Mouse (Mus musculus): ENCODE data around the gene Sh2d3c. TPM values are rescaled to one million over a fixed set of nuclear protein-coding genes. Genes with fewer than 3 reads are reported as not detected.

Gene Sh2d3c
- polyA plus RNA-seq, 1 experiment from 2014 or later, result 28.6 TPM

GRCm38 (mm10) chr2:32732695-32733094 is 11.8 kb downstream of the Sh2d3c start:
- no peak overlapping the region for H3K4me3 ChIP-seq
- peaks cover 3% of the 10 kb centered on the region; the same call in 1 of the 2 replicates for H3K36me3 ChIP-seq (replicated peaks)
- H3K27me3 ChIP-seq (ENCODE audit: poor library complexity, severe bottlenecking), result peaks cover 10% of the 10 kb centered on the region; the same call in 1 of the 2 replicates
- no peaks in the 10 kb centered on the region for H3K9me3 ChIP-seq
- H3K4me1 ChIP-seq, result peaks cover 82% of the 10 kb centered on the region
- no peak overlapping the region for H3K27ac ChIP-seq
- WGBS, result 76% methylated on average over 6 of the region's 6 CpGs
- DNase-seq (ENCODE audit: extremely low spot score, low spot score), result no peak

GRCm38 (mm10) chr2:32734480-32734879 is 13.6 kb downstream of the Sh2d3c start:
- Histone ChIP-seq H3K36me3 (replicated peaks) (peaks cover 3% of the 10 kb centered on the region; the same call in 1 of the 2 replicates), H3K4me3 (no peak overlapping the region; the same call in 1 of the 2 replicates), H3K27me3 (ENCODE audit: poor library complexity, severe bottlenecking) (peaks cover 7% of the 10 kb centered on the region), H3K27ac (peak overlapping the region; percentile 54), H3K9me3 (no peaks in the 10 kb centered on the region), H3K4me1 (peaks cover 71% of the 10 kb centered on the region)
- DNase-seq (ENCODE audit: extremely low spot score, low spot score), result no peak
- 45% methylated on average over 4 of the region's 4 CpGs for WGBS

GRCm38 (mm10) chr2:32734933-32735332 is 14.1 kb downstream of the Sh2d3c start:
- 46% methylated on average over 4 of the region's 4 CpGs for WGBS
- H3K9me3 ChIP-seq, result no peaks in the 10 kb centered on the region
- H3K27me3 ChIP-seq (ENCODE audit: poor library complexity, severe bottlenecking), result peaks cover 12% of the 10 kb centered on the region
- DNase-seq (ENCODE audit: extremely low spot score, low spot score), result no peak
- H3K4me3 ChIP-seq, result no peak overlapping the region
- peak overlapping the region; percentile 54 for H3K27ac ChIP-seq
- peaks cover 3% of the 10 kb centered on the region; the same call in 1 of the 2 replicates for H3K36me3 ChIP-seq (replicated peaks)
- peaks cover 67% of the 10 kb centered on the region for H3K4me1 ChIP-seq

GRCm38 (mm10) chr2:32736306-32736829 is 15.5 kb downstream of the Sh2d3c start:
- 0 out of 2 replicates have a peak overlapping the region, but pooled peaks have one; percentile 16 for H3K27ac ChIP-seq
- 53% methylated on average over 3 of the region's 3 CpGs for WGBS
- no peak overlapping the region for H3K4me3 ChIP-seq
- H3K9me3 ChIP-seq, result no peaks in the 10 kb centered on the region
- H3K4me1 ChIP-seq, result peaks cover 61% of the 10 kb centered on the region
- DNase-seq (ENCODE audit: extremely low spot score, low spot score), result no peak
- H3K27me3 ChIP-seq (ENCODE audit: poor library complexity, severe bottlenecking), result peaks cover 26% of the 10 kb centered on the region
- H3K36me3 ChIP-seq (replicated peaks), result peaks cover 3% of the 10 kb centered on the region; the same call in 1 of the 2 replicates

GRCm38 (mm10) chr2:32737008-32737407 is 16.2 kb downstream of the Sh2d3c start:
- peaks cover 3% of the 10 kb centered on the region; the same call in 1 of the 2 replicates for H3K36me3 ChIP-seq (replicated peaks)
- no peak overlapping the region for H3K4me3 ChIP-seq
- peaks cover 32% of the 10 kb centered on the region for H3K27me3 ChIP-seq (ENCODE audit: poor library complexity, severe bottlenecking)
- H3K9me3 ChIP-seq, result no peaks in the 10 kb centered on the region
- 50% methylated on average over 6 of the region's 6 CpGs for WGBS
- no peak for DNase-seq (ENCODE audit: extremely low spot score, low spot score)
- H3K4me1 ChIP-seq, result peaks cover 61% of the 10 kb centered on the region
- H3K27ac ChIP-seq, result 0 out of 2 replicates have a peak overlapping the region, but pooled peaks have one; percentile 16

- no peaks in the 10 kb centered on the region for H3K9me3 ChIP-seq
- H3K4me3 ChIP-seq, result no peak overlapping the region
- 79% methylated on average over 4 of the region's 4 CpGs for WGBS
- H3K27me3 ChIP-seq (ENCODE audit: poor library complexity, severe bottlenecking), result peaks cover 51% of the 10 kb centered on the region
- H3K4me1 ChIP-seq, result peaks cover 59% of the 10 kb centered on the region
- DNase-seq (ENCODE audit: extremely low spot score, low spot score), result no peak
- peaks cover 9% of the 10 kb centered on the region; the same call in 1 of the 2 replicates for H3K36me3 ChIP-seq (replicated peaks)
- no peak overlapping the region for H3K27ac ChIP-seq
These were observed 18.5 kb downstream of the Sh2d3c start for GRCm38 (mm10) chr2:32739311-32739710.

GRCm38 (mm10) chr2:32740916-32741272 is 20.0 kb downstream of the Sh2d3c start, which contains the start of gene 6330409D20Rik:
Gene 6330409D20Rik, minus strand, starts transcription at chr2:32741016.
- no peak for DNase-seq (ENCODE audit: extremely low spot score, low spot score)
- peaks cover 51% of the 10 kb centered on the region for H3K27me3 ChIP-seq (ENCODE audit: poor library complexity, severe bottlenecking)
- whole genome bisulfite sequencing, result 6% methylated on average over 11 of the region's 11 CpGs
- no peaks in the 10 kb centered on the region for H3K9me3 ChIP-seq
- peaks cover 50% of the 10 kb centered on the region for H3K4me1 ChIP-seq
- peaks cover 25% of the 10 kb centered on the region for H3K36me3 ChIP-seq (replicated peaks)
- H3K4me3 ChIP-seq, result peak within 1 kb of the TSS; percentile 70
- peak within 1 kb of the TSS; percentile 85 for H3K27ac ChIP-seq

- peaks cover 31% of the 10 kb centered on the region for H3K36me3 ChIP-seq (replicated peaks)
- peak overlapping the region; percentile 70 for H3K4me3 ChIP-seq
- DNase-seq (ENCODE audit: extremely low spot score, low spot score), result peak; percentile 68
- peaks cover 46% of the 10 kb centered on the region for H3K4me1 ChIP-seq
- no peaks in the 10 kb centered on the region for H3K9me3 ChIP-seq
- H3K27me3 ChIP-seq (ENCODE audit: poor library complexity, severe bottlenecking), result peaks cover 51% of the 10 kb centered on the region
- peak overlapping the region; percentile 85 for H3K27ac ChIP-seq
- WGBS, result 2% methylated on average over 55 of the region's 58 CpGs
These were observed 20.7 kb downstream of the Sh2d3c start for GRCm38 (mm10) chr2:32741273-32742172.

GRCm38 (mm10) chr2:32742173-32742531 is 21.3 kb downstream of the Sh2d3c start:
- H3K27ac ChIP-seq, result peak overlapping the region; percentile 85
- 5% methylated on average over 18 of the region's 18 CpGs for WGBS
- peaks cover 41% of the 10 kb centered on the region for H3K4me1 ChIP-seq
- H3K36me3 ChIP-seq (replicated peaks), result peaks cover 38% of the 10 kb centered on the region
- peak overlapping the region; percentile 70 for H3K4me3 ChIP-seq
- H3K9me3 ChIP-seq, result no peaks in the 10 kb centered on the region
- H3K27me3 ChIP-seq (ENCODE audit: poor library complexity, severe bottlenecking), result peaks cover 51% of the 10 kb centered on the region
- DNase-seq (ENCODE audit: extremely low spot score, low spot score), result peak; percentile 86

GRCm38 (mm10) chr2:32744272-32744982 is 23.6 kb downstream of the Sh2d3c start:
- WGBS, result 81% methylated on average over 15 of the region's 15 CpGs

GRCm38 (mm10) chr2:32749082-32749481 is 28.2 kb downstream of the Sh2d3c start:
- H3K9me3 ChIP-seq, result no peaks in the 10 kb centered on the region
- H3K4me3 ChIP-seq, result no peak overlapping the region
- peaks cover 26% of the 10 kb centered on the region for H3K4me1 ChIP-seq
- whole genome bisulfite sequencing, result 93% methylated on average over 15 of the region's 16 CpGs
- no peak for DNase-seq (ENCODE audit: extremely low spot score, low spot score)
- peaks cover 82% of the 10 kb centered on the region for H3K36me3 ChIP-seq (replicated peaks)
- peaks cover 18% of the 10 kb centered on the region for H3K27me3 ChIP-seq (ENCODE audit: poor library complexity, severe bottlenecking)
- H3K27ac ChIP-seq, result no peak overlapping the region

More at GRCm38 (mm10) chr2:32744272-32744982, 23.6 kb downstream of the Sh2d3c start:
- no peak for DNase-seq (ENCODE audit: extremely low spot score, low spot score)
- Histone ChIP-seq H3K4me1 (peaks cover 35% of the 10 kb centered on the region), H3K9me3 (no peaks in the 10 kb centered on the region), H3K36me3 (replicated peaks) (peaks cover 55% of the 10 kb centered on the region), H3K27ac (no peak overlapping the region), H3K27me3 (ENCODE audit: poor library complexity, severe bottlenecking) (peaks cover 44% of the 10 kb centered on the region), H3K4me3 (no peak overlapping the region)

- no peak for DNase-seq (ENCODE audit: extremely low spot score, low spot score)
- Histone ChIP-seq H3K27ac (no peak overlapping the region), H3K4me1 (peaks cover 25% of the 10 kb centered on the region), H3K36me3 (replicated peaks) (peaks cover 82% of the 10 kb centered on the region), H3K27me3 (ENCODE audit: poor library complexity, severe bottlenecking) (peaks cover 18% of the 10 kb centered on the region), H3K9me3 (no peaks in the 10 kb centered on the region), H3K4me3 (peak overlapping the region; percentile 46)
- WGBS, result 79% methylated on average over 7 of the region's 7 CpGs
These were observed 29.3 kb downstream of the Sh2d3c start for GRCm38 (mm10) chr2:32750199-32750598.

All from forebrain, embryonic 10.5 days (tissue).